Mouse (Mus musculus) adrenal gland, adult 18-20 months (tissue): ENCODE data around the gene Fmc1. TPM values are rescaled to one million over a fixed set of nuclear protein-coding genes. Genes with fewer than 3 reads are reported as not detected.

Experiments
- DNase-seq, 2 experiments: peaks; one replicate each; pipeline ENCODE4 v3.0.0; 2021 to 2022; ENCODE audit warnings: low spot score in 2 of 2
- microRNA-seq, 2 experiments: library from miRNA; unstranded; fragments of <30 nt; microRNA quantifications; one replicate each; pipeline ENCODE4 v1.2.0; 2021; ENCODE audit warnings: borderline number of aligned reads in 2 of 2
- total RNA-seq, 2 experiments: library from RNA; stranded (reverse); gene quantifications; 1 replicate in 1 of 2; 2 replicates in 1 of 2; pipeline ENCODE4 v1.2.3; 2021

Fmc1 gene
- total RNA-seq, 2 experiments from 2014 or later = 109 to 148 TPM

- DNase-seq = peak; percentile 91
Measured at GRCm38 (mm10) chr6:38551062-38551988, 18.0 kb downstream of the Fmc1 start, which contains the start of gene Luc7l2. Luc7l2 (plus strand) TSS chr6:38551334.

- peak; percentile 96 for DNase-seq
Measured at GRCm38 (mm10) chr6:38551989-38552635, 18.8 kb downstream of the Fmc1 start.

GRCm38 (mm10) chr6:38552636-38553000 lies 19.3 kb downstream of the Fmc1 start:
- no peak for DNase-seq

GRCm38 (mm10) chr6:38576096-38576495 lies 42.8 kb downstream of the Fmc1 start:
- no peak for DNase-seq

GRCm38 (mm10) chr6:38580112-38580857 lies 47.0 kb downstream of the Fmc1 start:
- no peak for DNase-seq

GRCm38 (mm10) chr6:38581711-38582110 lies 48.4 kb downstream of the Fmc1 start:
- DNase-seq = no peak

Small RNA genes within 50 kb of the gene (microRNA-seq; reads per million reads assigned to microRNA genes)
- gene Mir7670 = 0 reads per million in 2 experiments

Other genes with a start within 250 kb of the Fmc1 start
- gene Zc3hav1l, start 234.2 kb upstream of the Fmc1 start, total RNA-seq = 1 to 10 TPM; 2.1 to 2.8 TPM
- gene Zc3hav1, start 178.9 kb upstream of the Fmc1 start, total RNA-seq = 10 to 100 TPM; 50.6 to 65.0 TPM
- gene Ttc26, start 152.0 kb upstream of the Fmc1 start, total RNA-seq = 1 to 10 TPM; 1.3 to 2.3 TPM
- gene Ubn2, start 99.6 kb upstream of the Fmc1 start, total RNA-seq = 10 to 100 TPM; 25.5 to 26.8 TPM
- 100 to 1,000 TPM; 118 to 152 TPM for gene Luc7l2, start 17.8 kb downstream of the Fmc1 start, total RNA-seq
- 1 to 10 TPM; 3.7 to 3.8 TPM for gene Klrg2, start 103.7 kb downstream of the Fmc1 start, total RNA-seq
- gene Clec2l, start 129.6 kb downstream of the Fmc1 start, total RNA-seq = 1 to 10 TPM; 1.2 to 4.4 TPM